Mouse (Mus musculus): ENCODE results near the gene Pycard. TPM values are rescaled to one million over a fixed set of nuclear protein-coding genes. Genes with fewer than 3 reads are reported as not detected.
A peak's percentile ranks its signal among the peaks of the same experiment; 100 is the strongest.
"Not testable (repeated sequence)": the region's sequence is repeated elsewhere in the genome, so short reads cannot be mapped to it uniquely, and the experiment has no call there.

Gene Pycard
- polyA plus RNA-seq, 1 experiment from 2014 or later = 4.2 TPM

- ATAC-seq (replicated peaks; ENCODE audit: low FRiP score) = peak; percentile 93
These were observed 26.4 kb downstream of the Pycard start, which contains the start of gene Fus for GRCm38 (mm10) chr7:127967004-127967921. Fus (plus strand) TSS chr7:127967457.

GRCm38 (mm10) chr7:127966371-127966918 is 27.2 kb downstream of the Pycard start:
- Histone ChIP-seq H3K9me3 (ENCODE audit: control insufficient read depth, low read length) (no peaks in the 10 kb centered on the region), H3K36me3 (ENCODE audit: control insufficient read depth, insufficient read depth, low read length) (peaks cover 8% of the 10 kb centered on the region), H3K4me2 (ENCODE audit: low read depth, low read length, severe bottlenecking) (peak overlapping the region; percentile 72), H3K27me3 (ENCODE audit: control insufficient read depth, insufficient read depth, low read length) (no peaks in the 10 kb centered on the region), H3K4me1 (replicated peaks; ENCODE audit: control insufficient read depth, insufficient read depth, low read length) (peaks cover 10% of the 10 kb centered on the region), H3K4me3 (ENCODE audit: low read depth, low read length) (peak overlapping the region; percentile 93), H3K9ac (ENCODE audit: low read length) (peak overlapping the region; percentile 100), H3K27ac (ENCODE audit: low read depth, low read length) (peak overlapping the region; percentile 94)
- 0 out of 2 replicates have a peak, but pooled peaks have one; percentile 1 for ATAC-seq (replicated peaks; ENCODE audit: low FRiP score)
- 13% methylated on average over 10 of the region's 10 CpGs for WGBS
- no peak for DNase-seq (ENCODE audit: low spot score)

More at GRCm38 (mm10) chr7:127967004-127967921, 26.4 kb downstream of the Pycard start, which contains the start of gene Fus:
- H3K27ac ChIP-seq (ENCODE audit: low read depth, low read length) = peak within 1 kb of the TSS; percentile 94
- H3K9me3 ChIP-seq (ENCODE audit: control insufficient read depth, low read length) = no peaks in the 10 kb centered on the region
- peaks cover 10% of the 10 kb centered on the region for H3K4me1 ChIP-seq (replicated peaks; ENCODE audit: control insufficient read depth, insufficient read depth, low read length)
- H3K36me3 ChIP-seq (ENCODE audit: control insufficient read depth, insufficient read depth, low read length) = peaks cover 13% of the 10 kb centered on the region
- H3K9ac ChIP-seq (ENCODE audit: low read length) = peak within 1 kb of the TSS; percentile 100
- H3K27me3 ChIP-seq (ENCODE audit: control insufficient read depth, insufficient read depth, low read length) = no peaks in the 10 kb centered on the region
- H3K4me2 ChIP-seq (ENCODE audit: low read depth, low read length, severe bottlenecking) = peak within 1 kb of the TSS; percentile 72
- under 1% methylated on average over 91 of the region's 92 CpGs for WGBS
- peak; percentile 96 for DNase-seq (ENCODE audit: low spot score)
- H3K4me3 ChIP-seq (ENCODE audit: low read depth, low read length) = peak within 1 kb of the TSS; percentile 93

GRCm38 (mm10) chr7:127959364-127959763 is 34.3 kb downstream of the Pycard start:
- H3K4me3 ChIP-seq (ENCODE audit: low read depth, low read length) = no peak overlapping the region
- no peaks in the 10 kb centered on the region for H3K4me1 ChIP-seq (replicated peaks; ENCODE audit: control insufficient read depth, insufficient read depth, low read length)
- no peak overlapping the region for H3K9ac ChIP-seq (ENCODE audit: low read length)
- ATAC-seq (replicated peaks; ENCODE audit: low FRiP score) = no peak
- DNase-seq (ENCODE audit: low spot score) = no peak
- H3K27ac ChIP-seq (ENCODE audit: low read depth, low read length) = no peak overlapping the region
- 62% methylated on average over 5 of the region's 5 CpGs for WGBS
- H3K4me2 ChIP-seq (ENCODE audit: low read depth, low read length, severe bottlenecking) = no peak overlapping the region
- H3K9me3 ChIP-seq (ENCODE audit: control insufficient read depth, low read length) = no peaks in the 10 kb centered on the region
- H3K27me3 ChIP-seq (ENCODE audit: control insufficient read depth, insufficient read depth, low read length) = no peaks in the 10 kb centered on the region
- H3K36me3 ChIP-seq (ENCODE audit: control insufficient read depth, insufficient read depth, low read length) = no peaks in the 10 kb centered on the region

GRCm38 (mm10) chr7:127952864-127953581 is 40.6 kb downstream of the Pycard start:
- no peak for DNase-seq (ENCODE audit: low spot score)
- H3K4me1 ChIP-seq (replicated peaks; ENCODE audit: control insufficient read depth, insufficient read depth, low read length) = no peaks in the 10 kb centered on the region
- 49% methylated on average over 13 of the region's 13 CpGs for WGBS
- no peaks in the 10 kb centered on the region for H3K27me3 ChIP-seq (ENCODE audit: control insufficient read depth, insufficient read depth, low read length)
- ATAC-seq (replicated peaks; ENCODE audit: low FRiP score) = no peak
- no peaks in the 10 kb centered on the region for H3K36me3 ChIP-seq (ENCODE audit: control insufficient read depth, insufficient read depth, low read length)
- H3K9ac ChIP-seq (ENCODE audit: low read length) = no peak overlapping the region
- H3K27ac ChIP-seq (ENCODE audit: low read depth, low read length) = no peak overlapping the region
- no peaks in the 10 kb centered on the region for H3K9me3 ChIP-seq (ENCODE audit: control insufficient read depth, low read length)
- no peak overlapping the region for H3K4me2 ChIP-seq (ENCODE audit: low read depth, low read length, severe bottlenecking)
- H3K4me3 ChIP-seq (ENCODE audit: low read depth, low read length) = no peak overlapping the region

- peaks cover 11% of the 10 kb centered on the region for H3K27me3 ChIP-seq (ENCODE audit: control insufficient read depth, insufficient read depth, low read length)
- H3K36me3 ChIP-seq (ENCODE audit: control insufficient read depth, insufficient read depth, low read length) = no peaks in the 10 kb centered on the region
- no peak within 1 kb of the TSS for H3K4me3 ChIP-seq (ENCODE audit: low read depth, low read length)
- H3K4me2 ChIP-seq (ENCODE audit: low read depth, low read length, severe bottlenecking) = no peak within 1 kb of the TSS
- H3K27ac ChIP-seq (ENCODE audit: low read depth, low read length) = no peak within 1 kb of the TSS
- WGBS = 75% methylated on average over 6 of the region's 6 CpGs
- H3K4me1 ChIP-seq (replicated peaks; ENCODE audit: control insufficient read depth, insufficient read depth, low read length) = no peaks in the 10 kb centered on the region
- H3K9ac ChIP-seq (ENCODE audit: low read length) = no peak within 1 kb of the TSS
- ATAC-seq (replicated peaks; ENCODE audit: low FRiP score) (no peak), DNase-seq (ENCODE audit: low spot score) (no peak)
- no peaks in the 10 kb centered on the region for H3K9me3 ChIP-seq (ENCODE audit: control insufficient read depth, low read length)
These were observed 47.1 kb downstream of the Pycard start, which contains the start of gene Prss36 for GRCm38 (mm10) chr7:127946470-127947023. Prss36 (minus strand) TSS chr7:127946725.

- no peak overlapping the region for H3K9ac ChIP-seq (ENCODE audit: low read length)
- H3K36me3 ChIP-seq (ENCODE audit: control insufficient read depth, insufficient read depth, low read length) = no peaks in the 10 kb centered on the region
- 16% methylated on average over 23 of the region's 23 CpGs for WGBS
- no peak overlapping the region for H3K4me2 ChIP-seq (ENCODE audit: low read depth, low read length, severe bottlenecking)
- no peaks in the 10 kb centered on the region for H3K9me3 ChIP-seq (ENCODE audit: control insufficient read depth, low read length)
- no peak overlapping the region for H3K4me3 ChIP-seq (ENCODE audit: low read depth, low read length)
- DNase-seq (ENCODE audit: low spot score) (no peak), ATAC-seq (replicated peaks; ENCODE audit: low FRiP score) (no peak)
- peaks cover 11% of the 10 kb centered on the region for H3K27me3 ChIP-seq (ENCODE audit: control insufficient read depth, insufficient read depth, low read length)
- no peak overlapping the region for H3K27ac ChIP-seq (ENCODE audit: low read depth, low read length)
- no peaks in the 10 kb centered on the region for H3K4me1 ChIP-seq (replicated peaks; ENCODE audit: control insufficient read depth, insufficient read depth, low read length)
These were observed 49.1 kb downstream of the Pycard start for GRCm38 (mm10) chr7:127944614-127945013.

GRCm38 (mm10) chr7:127942097-127942496 is 51.6 kb downstream of the Pycard start:
- WGBS = 53% methylated on average over 2 of the region's 2 CpGs
- not testable (repeated sequence) for H3K9me3 ChIP-seq (ENCODE audit: control insufficient read depth, low read length); H3K4me3 ChIP-seq (ENCODE audit: low read depth, low read length); H3K27ac ChIP-seq (ENCODE audit: low read depth, low read length); H3K4me2 ChIP-seq (ENCODE audit: low read depth, low read length, severe bottlenecking); H3K4me1 ChIP-seq (replicated peaks; ENCODE audit: control insufficient read depth, insufficient read depth, low read length); H3K9ac ChIP-seq (ENCODE audit: low read length); H3K36me3 ChIP-seq (ENCODE audit: control insufficient read depth, insufficient read depth, low read length); ATAC-seq (replicated peaks; ENCODE audit: low FRiP score); DNase-seq (ENCODE audit: low spot score)
- peaks cover 11% of the 10 kb centered on the region for H3K27me3 ChIP-seq (ENCODE audit: control insufficient read depth, insufficient read depth, low read length)
